Mouse (Mus musculus) left cerebral cortex, postnatal 25 days (tissue): ENCODE measurements at regions not wholly inside any gene's neighbourhood (a gene's known extent, or its start where the extent isn't known, plus 50 kb on each side); places are given as distances from the start of the nearest gene placed in this dataset.
"Not testable (repeated sequence)": the region's sequence is repeated elsewhere in the genome, so short reads cannot be mapped to it uniquely, and the experiment has no call there.

Experiments used
- DNase-seq, 2 experiments: peaks; one replicate each; pipeline ENCODE4 v3.0.0; 2022; ENCODE audit warnings: low spot score in 2 of 2, mixed read lengths in 1 of 2
- intact Hi-C: fragments of 180-260 bp; cut with DNase I; formaldehyde crosslinking; loops from one replicate; pipeline ENCODE4 v1.15.1; 2025

DNA sequence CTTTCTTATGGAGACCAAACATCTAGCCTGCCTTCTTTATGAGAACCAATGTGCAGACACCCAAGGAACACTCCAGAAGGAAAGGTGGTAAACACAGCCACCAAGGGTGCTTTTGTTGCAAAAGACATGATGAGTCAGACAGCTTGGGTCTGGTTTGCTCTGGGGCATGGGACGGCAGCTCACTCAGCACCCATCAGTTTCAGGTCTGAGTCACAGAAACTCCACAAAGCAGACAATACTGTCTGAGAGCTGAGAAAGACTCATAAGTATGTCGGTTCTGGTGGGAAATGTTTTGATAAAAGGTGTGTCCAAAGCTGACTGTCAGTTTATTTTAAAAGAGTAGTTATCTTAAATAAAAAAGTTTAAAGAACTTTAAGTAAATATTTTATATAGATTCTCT, 553.0 kb downstream of the Dcdc2c start:
- no peak for DNase-seq
- intact Hi-C loops, result no loop called here

DNA sequence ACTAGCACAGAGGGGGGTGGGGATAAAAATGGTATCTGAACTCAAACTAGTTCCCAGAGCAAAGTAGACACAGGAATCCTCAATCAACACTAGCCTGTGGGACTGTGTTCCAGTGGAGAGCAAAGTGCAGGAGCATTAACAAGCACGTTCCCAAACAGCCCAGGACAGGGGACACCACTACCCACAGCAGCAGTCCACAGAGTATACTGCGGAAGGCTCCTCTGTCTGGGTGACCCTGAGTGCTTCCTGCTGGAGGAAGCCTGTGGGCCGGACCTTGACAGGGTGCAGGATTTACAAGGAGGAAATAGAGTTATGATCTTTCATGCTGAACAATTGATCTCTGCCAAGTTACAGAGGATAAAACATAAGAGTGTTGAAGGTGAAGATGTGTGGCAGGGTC, 560.0 kb downstream of the Dcdc2c start:
- no peak for DNase-seq
- intact Hi-C loops, result no loop called here

DNA sequence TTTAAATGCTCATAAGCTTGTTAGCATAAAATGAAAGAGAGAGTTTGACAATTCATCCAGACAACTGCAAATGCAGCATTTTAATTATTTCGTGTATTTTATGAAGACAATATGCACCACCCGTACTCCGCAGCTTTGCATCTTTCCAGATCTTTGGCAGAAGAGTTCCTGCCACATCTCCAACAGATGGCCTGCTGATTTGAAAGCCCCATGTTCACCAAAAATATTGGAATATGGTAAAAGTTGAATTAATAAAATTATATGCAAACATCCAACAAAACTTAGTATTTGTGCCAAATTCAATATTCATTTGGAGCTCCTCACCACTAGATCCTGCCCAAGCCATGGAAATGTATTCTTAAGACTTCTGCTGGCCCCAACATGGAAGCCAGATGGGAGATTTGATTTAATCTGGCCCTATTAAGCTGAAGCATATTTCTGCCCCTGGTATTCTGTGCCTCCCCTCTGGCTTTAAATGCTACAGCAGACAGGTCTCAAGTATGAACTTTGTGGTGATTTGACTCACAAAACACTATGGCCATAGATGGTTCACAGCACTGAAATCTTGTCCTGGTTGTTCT, 567.8 kb downstream of the Dcdc2c start:
- DNase-seq, result no peak
- intact Hi-C loops, result no loop called here

DNA sequence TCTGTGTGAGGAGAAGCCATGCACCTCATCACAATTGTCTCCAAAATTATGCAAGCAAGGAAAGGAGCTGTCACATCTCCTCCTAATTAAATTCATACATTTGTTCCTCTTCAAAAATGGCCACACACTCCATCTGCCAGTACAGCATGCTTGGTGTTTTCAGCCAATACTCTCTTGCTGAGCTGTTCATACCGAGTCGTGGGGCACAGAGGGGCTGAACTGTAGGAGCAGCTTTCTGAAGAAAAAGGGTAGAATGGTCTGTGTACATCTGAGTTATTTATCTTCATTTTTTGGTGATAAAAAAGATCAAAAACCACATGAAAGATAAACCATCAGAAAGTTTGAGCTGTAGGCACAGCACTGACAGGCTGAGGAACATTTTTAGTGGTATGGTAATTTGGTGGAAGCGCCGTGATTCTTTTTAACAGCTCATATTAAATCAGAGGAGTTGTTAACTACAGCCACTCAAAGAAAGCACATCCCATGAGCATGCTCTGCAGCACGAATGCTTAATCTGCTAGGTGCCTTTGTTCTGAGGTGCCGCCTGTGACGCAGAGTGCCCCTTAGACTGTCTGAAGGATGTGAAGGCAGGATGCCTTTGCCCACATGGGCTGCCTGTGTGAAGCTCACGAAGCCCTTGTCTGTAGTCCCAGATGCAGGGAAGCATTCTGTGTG, 573.8 kb downstream of the Dcdc2c start:
- DNase-seq, result peak; percentile 39 to 84
- intact Hi-C loops, result loop anchor here (1.0 to 5.0 kb wide), 2 partner anchors 260 to 636 kb away; partner anchors contain the start of gene Sox11

DNA sequence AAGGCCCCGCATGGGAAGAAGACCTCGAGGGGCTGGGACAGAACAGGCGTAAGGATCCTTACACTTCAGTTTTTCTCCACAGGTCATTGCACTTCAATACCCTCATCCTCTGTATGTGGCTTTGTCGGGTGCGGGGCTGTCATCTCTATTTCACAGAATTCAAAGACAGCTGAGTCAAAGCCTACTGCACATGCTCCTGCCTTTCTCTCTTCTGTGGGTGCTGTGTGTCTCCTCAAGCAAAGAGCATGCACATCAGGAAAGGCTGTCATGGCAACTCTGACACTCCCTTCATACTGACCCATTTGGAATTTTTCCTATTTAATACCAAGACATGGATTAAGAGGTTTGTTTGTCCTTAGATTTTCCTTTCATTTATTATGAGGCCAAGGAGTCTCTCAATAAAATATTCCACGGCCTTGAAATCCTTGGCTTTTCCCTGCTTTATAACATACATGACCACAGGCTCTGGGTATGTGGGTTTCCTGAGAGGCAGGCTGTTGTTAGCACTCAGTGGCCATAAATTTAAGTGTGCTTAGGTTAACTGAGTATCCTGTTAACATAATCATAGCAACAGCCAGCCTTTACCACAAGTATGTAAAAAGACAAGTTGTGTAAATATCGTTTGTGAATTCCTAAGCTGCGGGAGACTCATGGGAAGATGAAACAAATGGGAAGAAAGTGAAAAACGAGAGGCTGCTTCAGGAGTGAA, 574.5 kb downstream of the Dcdc2c start:
- intact Hi-C loops, result loop anchor here (1.0 to 5.0 kb wide), 2 partner anchors 261 to 635 kb away; partner anchors contain the start of gene Sox11
- DNase-seq, result peak in 1 of 2 experiments; percentile 9

DNA sequence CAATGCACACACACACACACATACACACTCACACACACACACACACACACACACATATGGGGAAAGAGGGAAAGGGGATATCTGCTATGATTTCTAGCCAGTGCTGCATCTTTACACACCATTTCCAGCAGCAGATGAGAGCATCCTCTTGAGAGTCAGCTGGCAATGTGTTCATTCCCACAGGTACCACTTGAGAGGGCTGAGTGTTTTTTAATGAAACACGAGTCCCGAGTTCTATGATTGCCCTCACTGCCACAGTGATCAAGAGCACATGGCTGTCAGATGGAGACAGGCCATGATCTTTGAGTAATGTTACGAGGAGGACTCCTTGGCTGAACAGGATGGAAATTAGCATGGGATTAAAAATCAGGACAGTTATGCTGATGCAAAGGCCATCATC, 589.3 kb downstream of the Dcdc2c start:
- intact Hi-C loops, result no loop called here
- no peak for DNase-seq

DNA sequence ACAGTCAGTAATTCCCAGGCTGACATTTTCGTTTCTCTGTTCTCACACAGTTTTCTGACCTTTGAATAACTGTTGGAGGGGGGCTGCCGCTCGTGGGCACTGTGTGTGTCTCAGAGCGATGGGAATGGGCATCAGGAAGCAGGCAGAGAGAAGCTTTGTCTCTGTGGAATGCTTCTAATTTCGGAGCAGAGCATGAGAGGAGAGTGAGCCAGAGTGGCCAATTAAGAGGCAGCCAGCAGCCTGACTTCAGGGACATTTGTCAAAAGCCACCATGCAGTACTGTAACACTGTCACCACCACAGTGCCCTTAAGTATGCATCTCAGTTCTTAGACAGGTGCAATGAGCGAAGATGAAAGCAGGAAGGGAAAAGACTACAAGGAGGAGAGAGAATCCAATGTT, 592.1 kb downstream of the Dcdc2c start:
- DNase-seq, result no peak
- intact Hi-C loops, result no loop called here

DNA sequence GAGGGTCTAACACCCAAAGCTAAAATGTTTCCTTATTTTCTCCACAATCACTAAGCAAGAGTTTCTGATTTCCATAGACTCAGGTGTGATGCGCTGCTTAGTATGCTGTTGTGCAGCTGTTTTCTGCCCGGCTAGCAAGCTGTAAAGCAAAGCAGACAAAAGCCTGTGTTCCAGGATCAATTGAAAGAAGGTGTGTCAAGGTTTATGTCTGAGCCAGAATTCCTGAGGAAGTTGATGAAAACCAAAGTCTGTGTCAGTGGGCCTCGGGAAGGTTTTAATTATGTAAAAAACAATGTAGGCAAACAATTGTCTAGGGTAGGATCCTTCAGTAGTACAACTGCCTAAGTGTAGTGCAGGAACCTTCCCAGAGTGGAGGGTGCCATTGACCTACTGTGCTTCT, 604.6 kb downstream of the Dcdc2c start:
- DNase-seq, result no peak
- intact Hi-C loops, result no loop called here

DNA sequence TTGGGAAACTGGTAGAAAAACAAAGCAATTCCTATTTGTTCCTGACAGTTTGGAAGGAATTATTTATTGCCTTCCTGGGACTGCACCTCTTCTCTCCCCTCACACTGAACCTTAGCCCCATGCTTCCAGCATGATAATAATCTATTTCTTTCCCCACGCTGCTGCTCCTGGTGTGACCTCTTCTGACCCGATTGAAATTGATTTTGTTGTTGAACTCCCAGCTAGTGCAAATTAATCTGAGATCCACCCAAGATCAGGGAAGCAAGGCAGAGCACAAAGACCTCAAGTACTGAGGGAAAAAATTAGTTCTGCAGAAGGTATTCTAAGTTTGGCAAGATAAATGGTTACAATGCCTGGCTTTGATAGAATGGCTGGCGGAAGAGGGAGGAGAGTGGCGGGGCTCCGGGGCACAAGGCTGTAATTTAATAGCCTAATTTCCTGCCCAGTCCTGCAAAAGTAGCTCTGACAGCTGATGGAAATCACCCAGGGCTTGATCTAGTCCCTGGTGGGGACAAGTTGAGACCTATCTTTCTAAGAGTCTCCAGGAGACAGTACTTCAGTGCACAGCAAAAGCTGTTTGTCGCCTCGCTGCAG, 604.6 kb upstream of the Sox11 start:
- no peak for DNase-seq
- intact Hi-C loops, result no loop called here

DNA sequence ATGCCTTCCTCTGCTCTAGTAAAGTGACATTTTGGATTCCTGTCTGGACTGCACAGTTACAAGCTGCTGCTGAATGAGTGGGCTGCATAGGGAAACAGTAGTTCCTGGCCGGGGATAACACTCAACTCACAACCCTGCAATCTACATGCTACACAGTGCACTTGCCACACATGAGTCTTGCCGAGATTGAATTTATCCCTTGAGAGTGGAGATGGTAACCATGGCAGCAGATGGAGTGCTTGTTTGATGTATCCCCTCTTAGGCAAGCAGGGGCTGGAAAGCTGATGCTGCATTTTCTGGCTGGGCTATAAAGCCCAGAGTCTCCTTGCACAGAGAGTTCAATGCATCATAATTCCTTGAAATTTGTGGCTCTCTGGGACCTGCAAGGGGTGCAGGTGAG, 603.0 kb upstream of the Sox11 start:
- intact Hi-C loops, result no loop called here
- DNase-seq, result peak in 1 of 2 experiments; percentile 11

DNA sequence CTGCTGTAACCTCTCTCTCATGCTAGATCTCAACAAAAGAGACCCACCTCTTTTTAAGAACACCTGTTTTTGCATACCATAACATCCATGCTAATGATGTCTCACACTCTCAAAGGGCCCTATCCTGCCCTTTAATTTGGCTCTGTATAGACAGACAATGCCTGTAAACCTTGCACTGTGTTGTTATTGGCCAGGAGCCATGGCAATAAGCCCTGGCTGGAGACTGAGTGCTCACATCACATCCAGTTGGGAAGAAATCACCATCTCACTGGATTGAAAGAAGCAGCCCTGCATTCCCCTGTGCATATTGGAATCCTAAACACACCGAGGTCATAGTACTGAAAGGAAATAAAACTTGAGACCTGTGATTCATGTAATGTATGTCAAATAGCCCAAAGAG, 598.7 kb upstream of the Sox11 start:
- intact Hi-C loops, result no loop called here
- no peak for DNase-seq

DNA sequence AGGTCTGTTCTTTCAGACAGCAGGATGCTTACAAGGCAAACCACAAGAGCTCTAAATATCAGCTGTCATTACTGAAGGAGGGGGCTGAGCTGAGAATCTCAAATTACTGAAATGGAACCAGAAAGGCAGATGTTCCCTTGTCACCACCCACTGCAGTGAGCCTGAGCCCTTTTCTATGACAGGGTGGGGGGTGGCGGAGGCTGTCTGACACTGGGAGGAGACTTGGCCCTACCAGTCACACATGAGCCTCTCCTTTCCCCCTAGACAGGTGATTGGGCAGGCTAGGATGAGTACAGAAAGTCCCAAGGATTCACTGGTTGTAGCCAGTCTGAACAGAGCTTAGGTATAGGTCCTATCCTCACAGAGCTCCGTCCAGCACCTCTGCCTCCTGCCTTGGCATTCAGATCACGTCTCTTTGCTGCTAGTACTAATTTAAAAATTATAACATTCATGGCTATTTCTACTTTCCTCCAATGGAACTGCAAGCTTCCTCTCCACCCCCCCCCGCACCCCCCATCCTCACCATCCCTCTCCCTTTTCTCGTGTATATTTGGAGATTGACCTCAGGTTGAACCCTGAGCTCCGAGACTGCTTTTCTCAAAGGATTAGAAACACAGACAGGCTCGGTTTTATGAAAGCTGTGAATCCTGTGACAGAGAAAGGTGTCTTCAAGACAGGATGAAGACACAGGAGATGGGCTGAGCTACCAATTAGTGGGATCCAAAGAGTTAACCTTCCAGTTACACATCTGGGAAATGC, 590.2 kb upstream of the Sox11 start:
- intact Hi-C loops, result no loop called here
- DNase-seq, result peak; percentile 44 to 70

DNA sequence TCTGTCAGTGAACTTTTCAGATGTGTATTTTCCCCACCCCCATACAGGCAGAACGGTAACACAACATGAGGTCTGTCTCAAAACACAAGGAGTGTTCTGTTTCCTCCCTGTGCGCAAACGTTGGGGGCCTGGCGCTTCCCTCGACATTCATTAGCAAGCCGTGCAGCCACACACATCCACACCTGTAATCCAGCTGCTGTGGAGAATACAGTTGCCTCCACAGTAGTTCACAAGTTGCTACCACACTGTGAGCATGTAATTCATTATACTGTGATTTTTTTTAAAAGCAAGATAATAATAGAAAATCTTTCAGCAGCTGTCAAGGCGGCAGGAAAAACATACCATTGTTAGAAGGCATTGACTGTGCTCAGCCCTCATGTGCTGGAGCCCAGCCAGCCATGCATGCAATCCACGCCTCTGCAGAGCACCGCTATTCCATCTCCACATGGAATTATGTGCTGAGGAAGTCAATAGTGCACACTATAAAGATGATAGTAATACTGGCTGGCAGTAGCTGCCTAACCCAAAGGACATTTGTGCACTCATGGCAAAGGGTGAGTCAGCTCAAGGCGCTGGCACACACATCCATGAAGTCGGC, 586.1 kb upstream of the Sox11 start:
- intact Hi-C loops, result no loop called here
- DNase-seq, result no peak

DNA sequence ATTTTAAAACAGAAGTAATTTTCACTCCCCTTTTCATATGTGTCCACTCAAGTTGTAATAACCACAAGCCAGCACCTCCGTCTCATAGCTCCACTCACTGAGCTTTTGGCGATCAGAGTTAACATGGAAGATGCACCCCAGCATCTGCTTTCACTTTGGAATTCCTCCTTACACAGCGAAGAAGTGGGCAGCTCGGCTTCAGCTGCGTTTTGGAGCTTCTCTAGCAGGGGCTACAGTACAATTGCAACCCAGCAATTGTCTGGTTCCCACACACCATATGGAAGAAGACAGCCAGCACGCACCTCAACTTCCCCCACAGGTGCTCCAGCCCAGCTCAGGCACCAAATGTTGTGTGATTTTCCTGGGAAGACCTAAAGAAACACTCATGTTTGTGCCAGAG, 584.4 kb upstream of the Sox11 start:
- DNase-seq, result peak in 1 of 2 experiments; percentile 59
- intact Hi-C loops, result no loop called here

DNA sequence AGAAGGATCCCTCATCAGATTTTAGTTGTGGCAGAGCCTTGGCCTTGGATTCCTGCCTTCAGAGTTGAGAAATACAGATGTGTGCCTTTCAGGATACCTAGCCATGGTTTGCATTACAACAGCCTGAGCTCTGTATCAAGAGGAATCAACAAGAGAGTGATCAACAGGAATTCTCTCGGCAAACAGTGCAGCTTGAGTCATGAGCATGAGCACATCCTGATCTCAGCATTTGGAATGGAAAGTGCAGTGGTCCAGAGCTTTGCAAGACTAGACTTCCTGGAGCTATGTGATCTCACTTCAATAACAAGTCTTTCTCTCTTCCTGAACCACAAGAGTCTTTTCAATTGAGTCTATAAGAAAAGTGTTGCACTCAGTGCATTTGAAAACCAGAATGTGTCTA, 578.2 kb upstream of the Sox11 start:
- DNase-seq, result no peak
- intact Hi-C loops, result no loop called here

DNA sequence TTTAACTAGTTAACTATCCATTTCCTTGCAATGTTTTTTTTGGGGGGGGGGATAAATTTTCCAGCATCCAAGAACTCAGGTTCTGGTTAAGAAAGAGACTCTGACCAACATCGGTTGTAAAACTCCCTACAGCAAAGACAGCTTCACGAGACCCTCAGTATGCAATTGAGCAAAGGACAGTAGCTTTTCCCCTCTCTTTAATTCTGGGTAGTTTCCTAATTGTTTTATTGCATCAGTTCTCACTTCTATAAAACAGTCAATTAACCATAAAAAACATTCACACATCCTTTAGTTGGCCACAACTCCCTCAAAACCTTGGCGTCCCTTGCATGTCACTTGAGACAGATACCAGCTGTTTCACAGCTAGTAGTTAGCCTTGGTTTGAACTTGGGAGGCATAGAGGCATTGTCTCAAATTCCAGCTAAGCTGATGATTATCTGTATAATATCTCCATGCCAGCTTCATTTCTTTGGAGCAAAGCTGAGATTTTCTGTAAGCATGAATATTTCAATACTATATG, 574.1 kb upstream of the Sox11 start:
- intact Hi-C loops, result no loop called here
- no peak for DNase-seq

DNA sequence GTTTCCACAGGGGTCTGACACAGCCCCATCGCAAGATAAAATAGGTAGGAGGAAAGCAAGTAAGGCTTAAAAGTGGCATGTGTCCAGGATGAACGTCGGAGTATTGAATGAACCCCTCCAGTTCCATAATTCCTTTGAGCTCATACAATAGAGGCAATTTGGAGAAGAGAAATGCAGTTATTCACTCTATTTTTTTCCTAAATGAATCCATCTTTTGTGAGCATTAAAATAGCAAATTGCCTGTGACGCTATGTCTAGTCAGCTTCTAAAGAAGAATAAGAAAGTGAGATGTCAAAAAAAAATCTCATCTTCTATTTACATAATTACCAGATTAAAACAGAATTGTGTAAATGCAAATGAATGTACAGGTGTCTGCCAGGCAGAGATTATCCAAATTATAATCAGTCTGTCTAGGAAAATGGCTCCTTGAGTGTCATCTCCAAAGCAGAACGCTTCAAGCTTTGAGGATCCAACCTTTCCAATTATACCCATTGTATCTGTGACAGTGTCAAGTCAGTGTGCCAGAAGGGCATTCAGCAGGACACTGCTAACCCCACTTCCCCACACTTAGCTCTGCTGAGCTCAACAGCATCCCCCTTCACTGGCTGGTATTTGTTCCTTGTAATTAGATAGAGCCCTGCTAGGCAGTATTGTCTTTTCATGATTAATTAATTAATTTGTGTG, 567.2 kb upstream of the Sox11 start:
- intact Hi-C loops, result no loop called here
- no peak for DNase-seq

DNA sequence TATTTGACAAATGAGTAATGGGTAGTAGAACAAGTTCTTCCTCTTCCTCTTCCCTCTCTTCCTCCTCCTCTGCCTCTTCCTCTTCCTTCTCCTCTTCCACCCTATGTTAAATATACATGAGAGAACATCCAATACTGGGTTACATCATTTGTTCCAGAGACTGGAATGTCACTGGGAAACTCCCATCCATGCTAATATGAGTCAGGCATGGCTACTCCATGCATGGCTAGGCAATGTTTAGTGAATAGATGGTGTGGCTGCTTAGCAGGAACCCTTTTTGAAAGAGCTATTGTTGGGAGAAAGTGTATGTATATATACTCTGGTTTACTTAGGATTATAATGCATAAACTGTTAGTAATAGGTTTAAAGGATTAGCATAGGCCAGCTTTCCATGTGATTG, 554.3 kb upstream of the Sox11 start:
- DNase-seq, intact Hi-C loops: not testable (repeated sequence)

DNA sequence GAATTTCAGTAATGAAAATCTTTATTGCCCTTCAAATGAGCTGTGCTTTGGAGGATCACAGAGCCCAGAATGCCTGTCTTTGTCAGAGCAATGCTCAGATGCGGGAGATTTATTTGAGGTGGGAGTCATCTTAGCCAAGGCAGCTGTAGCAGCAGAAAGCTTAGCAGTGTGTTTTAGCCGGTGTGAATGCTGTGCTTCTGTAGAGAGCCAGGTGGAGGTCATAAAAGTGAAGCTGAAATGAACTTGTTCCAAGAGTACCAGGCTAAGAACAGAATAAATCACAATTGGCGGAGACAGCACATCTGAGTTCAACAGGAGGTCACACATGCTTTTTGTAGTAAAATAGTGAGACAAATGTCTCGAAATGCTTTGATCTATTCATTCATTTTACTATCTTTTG, 539.3 kb upstream of the Sox11 start:
- intact Hi-C loops, result no loop called here
- DNase-seq, result no peak
